ENCODE assay signal across 21 mouse cellular contexts in the genomic region with DNA sequence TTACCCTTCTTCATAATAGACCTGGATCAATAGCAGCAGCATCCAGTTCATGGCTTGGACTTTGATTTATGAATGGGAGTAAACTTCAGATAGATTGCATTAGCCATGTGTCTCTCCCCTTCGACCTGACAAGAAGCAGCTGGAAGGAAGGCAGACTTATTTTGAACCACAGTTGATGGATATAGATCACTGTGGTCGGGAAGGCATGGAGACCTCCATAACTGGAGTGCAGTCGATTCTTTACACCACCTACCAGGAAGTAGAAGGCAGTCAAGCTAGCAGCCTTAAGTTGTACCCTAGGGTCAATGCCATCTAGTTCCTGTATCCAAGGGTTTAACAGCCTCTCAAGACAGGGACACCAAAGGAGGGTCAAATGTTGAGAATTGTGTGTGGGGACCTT.
DNase-seq lines count a peak whose midpoint lies in the region; ATAC-seq lines count a peak whose summit lies in the region.
"Had no signal": no experiment of that assay in that cellular context is flagged by ENCODE, and none has a peak within 500 bp of the region (broad histone marks: within the 10 kb centered on the region; RNA-seq: fewer than 3 reads in every experiment).

No protein-coding gene starts in this region.

- H3K9me3 ChIP-seq in hindbrain, embryonic 14.5 days (ENCODE audit: control insufficient read depth, low read length) = no peaks in the 10 kb centered on the region
- no peaks in the 10 kb centered on the region for H3K9me3 ChIP-seq in hindbrain, embryonic 16.5 days (ENCODE audit: control insufficient read depth, low read length)
- no peaks in the 10 kb centered on the region for H3K9me3 ChIP-seq in kidney, embryonic 16.5 days (ENCODE audit: low read length)
- H3K9me3 ChIP-seq in neural tube, embryonic 14.5 days (ENCODE audit: control insufficient read depth, low read length) = no peaks in the 10 kb centered on the region
- H3K9me3 ChIP-seq: embryonic facial prominence, embryonic 15.5 days; forebrain, embryonic 10.5 days; forebrain, embryonic 15.5 days; heart, embryonic 10.5 days; hindbrain, embryonic 15.5 days had no signal

- no peak overlapping the region for H3K4me3 ChIP-seq in hindbrain, embryonic 14.5 days (replicated peaks; ENCODE audit: low read length)
- H3K4me3 ChIP-seq in hindbrain, embryonic 16.5 days (ENCODE audit: low read length) = no peak overlapping the region
- H3K4me3 ChIP-seq in kidney, embryonic 16.5 days (ENCODE audit: low read length) = no peak overlapping the region
- H3K4me3 ChIP-seq in neural tube, embryonic 14.5 days (ENCODE audit: low read depth, low read length) = no peak overlapping the region
- H3K4me3 ChIP-seq: embryonic facial prominence, embryonic 15.5 days; erythroblast, embryonic 14.5 days; forebrain, embryonic 10.5 days; forebrain, embryonic 15.5 days; heart, embryonic 10.5 days; hindbrain, embryonic 15.5 days had no signal

- no peaks in the 10 kb centered on the region for H3K4me1 ChIP-seq in hindbrain, embryonic 14.5 days (replicated peaks; ENCODE audit: control insufficient read depth, insufficient read depth, low read length)
- H3K4me1 ChIP-seq in hindbrain, embryonic 16.5 days (ENCODE audit: control insufficient read depth, insufficient read depth, low read depth, low read length) = no peaks in the 10 kb centered on the region
- H3K4me1 ChIP-seq in kidney, embryonic 16.5 days (ENCODE audit: insufficient read depth, low read length) = peaks cover 10% of the 10 kb centered on the region
- H3K4me1 ChIP-seq in neural tube, embryonic 14.5 days (ENCODE audit: control insufficient read depth, insufficient read depth, low read length) = no peaks in the 10 kb centered on the region
- H3K4me1 ChIP-seq: embryonic facial prominence, embryonic 15.5 days; forebrain, embryonic 15.5 days; heart, embryonic 10.5 days; hindbrain, embryonic 15.5 days had no signal

- ATAC-seq in hindbrain, embryonic 14.5 days (ENCODE audit: low FRiP score) = peak; percentile 9; the same call in 1 of the 2 replicates
- ATAC-seq in hindbrain, embryonic 16.5 days = no peak
- ATAC-seq in kidney, embryonic 16.5 days (ENCODE audit: low FRiP score, low TSS enrichment) = peak; percentile 28; the same call in 1 of the 2 replicates
- ATAC-seq in neural tube, embryonic 14.5 days (ENCODE audit: low read depth) = peak; percentile 29; the same call in 1 of the 2 replicates

- no peak for DNase-seq in hindbrain, embryonic 14.5 days (ENCODE audit: low spot score)
- no peak for DNase-seq in kidney, adult 18-20 months
- DNase-seq in neural tube, embryonic 10.5 days (ENCODE audit: extremely low spot score, low spot score) = no peak
- DNase-seq: adrenal gland, adult 2 months; adrenal gland, postnatal 25 days; cerebellum, adult 18-20 months; cerebellum, adult 9-11 months; cerebellum, postnatal 36 days; gastrocnemius, postnatal 10 days; heart, adult 18-20 months; heart, postnatal 10 days; heart, postnatal 4 days had no signal

- H3K9ac ChIP-seq in hindbrain, embryonic 14.5 days = no peak overlapping the region
- no peak overlapping the region for H3K9ac ChIP-seq in hindbrain, embryonic 16.5 days (ENCODE audit: low read depth, low read length)
- no peak overlapping the region for H3K9ac ChIP-seq in kidney, embryonic 16.5 days (replicated peaks; ENCODE audit: low read length)
- no peak overlapping the region for H3K9ac ChIP-seq in neural tube, embryonic 14.5 days (replicated peaks; ENCODE audit: low read depth, low read length)
- H3K9ac ChIP-seq: embryonic facial prominence, embryonic 15.5 days; forebrain, embryonic 15.5 days; hindbrain, embryonic 15.5 days had no signal

- H3K27me3 ChIP-seq in hindbrain, embryonic 14.5 days (ENCODE audit: control insufficient read depth, insufficient read depth, low read length) = no peaks in the 10 kb centered on the region
- H3K27me3 ChIP-seq in hindbrain, embryonic 16.5 days (replicated peaks; ENCODE audit: control insufficient read depth, insufficient read depth, low read length) = no peaks in the 10 kb centered on the region
- H3K27me3 ChIP-seq in kidney, embryonic 16.5 days (ENCODE audit: insufficient read depth, low read length) = no peaks in the 10 kb centered on the region
- no peaks in the 10 kb centered on the region for H3K27me3 ChIP-seq in neural tube, embryonic 14.5 days (ENCODE audit: control insufficient read depth, insufficient read depth, low read length)
- H3K27me3 ChIP-seq: embryonic facial prominence, embryonic 15.5 days; forebrain, embryonic 15.5 days; hindbrain, embryonic 15.5 days had no signal

- 69% methylated on average over 3 of the region's 3 CpGs for WGBS in hindbrain, embryonic 14.5 days
- WGBS in hindbrain, embryonic 16.5 days = 67% methylated on average over 3 of the region's 3 CpGs
- 15% methylated on average over 3 of the region's 3 CpGs for WGBS in kidney, embryonic 16.5 days
- 62% methylated on average over 3 of the region's 3 CpGs for WGBS in neural tube, embryonic 14.5 days

- H3K27ac ChIP-seq in hindbrain, embryonic 14.5 days = no peak overlapping the region
- H3K27ac ChIP-seq in hindbrain, embryonic 16.5 days (ENCODE audit: low read depth, low read length) = no peak overlapping the region
- H3K27ac ChIP-seq in kidney, embryonic 16.5 days (ENCODE audit: low read length) = 0 out of 2 replicates have a peak overlapping the region, but pooled peaks have one; percentile 3
- no peak overlapping the region for H3K27ac ChIP-seq in neural tube, embryonic 14.5 days (ENCODE audit: low read depth, low read length)
- H3K27ac ChIP-seq: embryonic facial prominence, embryonic 15.5 days; forebrain, embryonic 10.5 days; forebrain, embryonic 15.5 days; heart, embryonic 10.5 days; hindbrain, embryonic 15.5 days had no signal

- H3K4me2 ChIP-seq in hindbrain, embryonic 14.5 days (replicated peaks) = no peak overlapping the region
- no peak overlapping the region for H3K4me2 ChIP-seq in hindbrain, embryonic 16.5 days (ENCODE audit: low read length)
- no peak overlapping the region for H3K4me2 ChIP-seq in kidney, embryonic 16.5 days (replicated peaks; ENCODE audit: low read depth, low read length)
- H3K4me2 ChIP-seq in neural tube, embryonic 14.5 days (ENCODE audit: low read depth, low read length) = no peak overlapping the region
- H3K4me2 ChIP-seq: embryonic facial prominence, embryonic 15.5 days; forebrain, embryonic 15.5 days; hindbrain, embryonic 15.5 days had no signal

- H3K36me3 ChIP-seq in hindbrain, embryonic 14.5 days (replicated peaks; ENCODE audit: control insufficient read depth, insufficient read depth) = no peaks in the 10 kb centered on the region
- H3K36me3 ChIP-seq in hindbrain, embryonic 16.5 days (ENCODE audit: control insufficient read depth, insufficient read depth, low read length) = no peaks in the 10 kb centered on the region
- no peaks in the 10 kb centered on the region for H3K36me3 ChIP-seq in kidney, embryonic 16.5 days (ENCODE audit: insufficient read depth, low read length)
- no peaks in the 10 kb centered on the region for H3K36me3 ChIP-seq in neural tube, embryonic 14.5 days (ENCODE audit: control insufficient read depth, insufficient read depth, low read length)
- H3K36me3 ChIP-seq: embryonic facial prominence, embryonic 15.5 days; forebrain, embryonic 10.5 days; forebrain, embryonic 15.5 days; heart, embryonic 10.5 days; hindbrain, embryonic 15.5 days had no signal
